7 mouse cellular contexts compared by ENCODE assay signal in genomic region chr1:193174143-193174733, GRCm38 (mm10). TPM values are rescaled to one million over a fixed set of nuclear protein-coding genes. Genes with fewer than 3 reads are reported as not detected.
DNase-seq lines count a peak whose midpoint lies in the region; ATAC-seq lines count a peak whose summit lies in the region.

No protein-coding gene starts in this region.

- DNase-seq in 3T3-L1 (ENCODE audit: low read depth, low spot score): peak; percentile 29
- DNase-seq in 416B (ENCODE audit: low read depth): peak; percentile 34
- no peak for DNase-seq in frontal cortex, postnatal 25 days (ENCODE audit: low spot score in 2 of 2)
- DNase-seq in layer of hippocampus, postnatal 14 days (ENCODE audit: low spot score in 2 of 2): no peak

- no peaks in the 10 kb centered on the region for H3K9me3 ChIP-seq in forebrain, embryonic 16.5 days (ENCODE audit: control insufficient read depth, low read length)
- no peaks in the 10 kb centered on the region for H3K9me3 ChIP-seq in liver, embryonic 12.5 days (replicated peaks)

- no peaks in the 10 kb centered on the region for H3K27me3 ChIP-seq in forebrain, embryonic 16.5 days (replicated peaks; ENCODE audit: control insufficient read depth, insufficient read depth, low read length)
- no peaks in the 10 kb centered on the region for H3K27me3 ChIP-seq in liver, embryonic 12.5 days (replicated peaks)

- peak overlapping the region; percentile 84 for H3K9ac ChIP-seq in forebrain, embryonic 16.5 days (replicated peaks; ENCODE audit: low read depth, low read length)
- peak overlapping the region; percentile 84 for H3K9ac ChIP-seq in liver, embryonic 12.5 days

- peak overlapping the region; percentile 84 for H3K4me2 ChIP-seq in forebrain, embryonic 16.5 days (ENCODE audit: low read length)
- peak overlapping the region; percentile 90 for H3K4me2 ChIP-seq in liver, embryonic 12.5 days

- peaks cover 22% of the 10 kb centered on the region for H3K4me1 ChIP-seq in forebrain, embryonic 16.5 days (replicated peaks; ENCODE audit: control insufficient read depth, insufficient read depth, low read length)
- peaks cover 32% of the 10 kb centered on the region for H3K4me1 ChIP-seq in liver, embryonic 12.5 days

- H3K4me3 ChIP-seq in forebrain, embryonic 16.5 days (replicated peaks; ENCODE audit: low read length): peak overlapping the region; percentile 76
- peak overlapping the region; percentile 79 for H3K4me3 ChIP-seq in liver, embryonic 12.5 days

- ATAC-seq in forebrain, embryonic 16.5 days: no peak
- ATAC-seq in liver, embryonic 12.5 days: no peak
- no peak for ATAC-seq in inflammation-experienced regulatory T-cells, adult 6 months

- H3K36me3 ChIP-seq in forebrain, embryonic 16.5 days (ENCODE audit: control insufficient read depth, insufficient read depth): no peaks in the 10 kb centered on the region
- H3K36me3 ChIP-seq in liver, embryonic 12.5 days: no peaks in the 10 kb centered on the region

- 94% methylated on average over 13 of the region's 13 CpGs for WGBS in forebrain, embryonic 16.5 days
- 72% methylated on average over 13 of the region's 13 CpGs for WGBS in liver, embryonic 12.5 days (ENCODE audit: insufficient replicate concordance)

- H3K27ac ChIP-seq in forebrain, embryonic 16.5 days (ENCODE audit: low read length): no peak overlapping the region
- H3K27ac ChIP-seq in liver, embryonic 12.5 days: peak overlapping the region; percentile 85

RNA-seq across cellular contexts. Expression of gene A130010J15Rik, which starts 6.4 kb away (rescaled TPM):
- polyA plus RNA-seq in forebrain, embryonic 16.5 days (2015; fragmentation: Nextera tagmentation; extraction: Ambion mirVana): 14.2 and 16.1 TPM in 2 replicates
- 6.9 and 7.7 TPM in 2 replicates for polyA plus RNA-seq in liver, embryonic 12.5 days (2016; fragmentation: Nextera tagmentation; extraction: Ambion mirVana)
- total RNA-seq in layer of hippocampus, postnatal 14 days (2021): 1 to 10 TPM; 5.1 to 6.7 TPM
- polyA plus RNA-seq in inflammation-experienced regulatory T-cells, adult 6 months (2017; shearing (Covaris generic)): 10 to 100 TPM in 2 of 3 experiments, 1 to 10 TPM in 1; 8.2 to 16.0 (median 15.3) TPM

RNA-seq across cellular contexts. Expression of gene Irf6, which starts 21.3 kb away (rescaled TPM):
- polyA plus RNA-seq in forebrain, embryonic 16.5 days (2015; fragmentation: Nextera tagmentation; extraction: Ambion mirVana): 0.75 and 1.4 TPM in 2 replicates
- polyA plus RNA-seq in liver, embryonic 12.5 days (2016; fragmentation: Nextera tagmentation; extraction: Ambion mirVana): 2.6 and 2.8 TPM in 2 replicates
- total RNA-seq in layer of hippocampus, postnatal 14 days (2021): under 1 TPM; 0.45 to 0.65 TPM
- 1 to 10 TPM; 3.9 to 6.5 (median 5.1) TPM for polyA plus RNA-seq in inflammation-experienced regulatory T-cells, adult 6 months (2017; shearing (Covaris generic))

RNA-seq across cellular contexts. Expression of gene Traf3ip3, which starts 27.3 kb away (rescaled TPM):
- 0.51 and 1.2 TPM in 2 replicates for polyA plus RNA-seq in forebrain, embryonic 16.5 days (2015; fragmentation: Nextera tagmentation; extraction: Ambion mirVana)
- polyA plus RNA-seq in liver, embryonic 12.5 days (2016; fragmentation: Nextera tagmentation; extraction: Ambion mirVana): 7.0 and 8.6 TPM in 2 replicates
- total RNA-seq in layer of hippocampus, postnatal 14 days (2021): 1 to 10 TPM; 2.1 to 3.6 TPM
- 100 to 1,000 TPM; 208 to 375 (median 335) TPM for polyA plus RNA-seq in inflammation-experienced regulatory T-cells, adult 6 months (2017; shearing (Covaris generic))

RNA-seq across cellular contexts. Expression of gene Lamb3, which starts 33.3 kb away (rescaled TPM):
- 0.32 and 0.58 TPM in 2 replicates for polyA plus RNA-seq in forebrain, embryonic 16.5 days (2015; fragmentation: Nextera tagmentation; extraction: Ambion mirVana)
- polyA plus RNA-seq in liver, embryonic 12.5 days (2016; fragmentation: Nextera tagmentation; extraction: Ambion mirVana): 0.04 and 0.25 TPM in 2 replicates
- total RNA-seq in layer of hippocampus, postnatal 14 days (2021): 1 to 10 TPM in 1 of 2 experiments, under 1 TPM in 1; 0.94 to 1.6 TPM
- 10 to 100 TPM; 16.6 to 23.0 (median 20.6) TPM for polyA plus RNA-seq in inflammation-experienced regulatory T-cells, adult 6 months (2017; shearing (Covaris generic))

RNA-seq across cellular contexts. Expression of gene Diexf, which starts 44.2 kb away (rescaled TPM):
- 11.3 and 13.9 TPM in 2 replicates for polyA plus RNA-seq in forebrain, embryonic 16.5 days (2015; fragmentation: Nextera tagmentation; extraction: Ambion mirVana)
- polyA plus RNA-seq in liver, embryonic 12.5 days (2016; fragmentation: Nextera tagmentation; extraction: Ambion mirVana): 4.4 and 5.4 TPM in 2 replicates
- total RNA-seq in layer of hippocampus, postnatal 14 days (2021): 10 to 100 TPM; 17.4 to 24.1 TPM
- polyA plus RNA-seq in inflammation-experienced regulatory T-cells, adult 6 months (2017; shearing (Covaris generic)): 10 to 100 TPM in 2 of 3 experiments, 1 to 10 TPM in 1; 5.0 to 15.1 (median 10.5) TPM

Comparison
In these comparisons a context has a peak if more than half of its experiments do, and no peak if none do; other contexts are left out.
1. DNase-seq: peak in 3T3-L1 (single experiment) and 416B (single experiment); none in frontal cortex, postnatal 25 days (0 of 2) and layer of hippocampus, postnatal 14 days (0 of 2).
2. RNA of gene Traf3ip3, which starts 27.3 kb away (polyA plus RNA-seq): 208 to 375 TPM in inflammation-experienced regulatory T-cells, adult 6 months; 7.0 to 8.6 TPM in liver, embryonic 12.5 days and 0.51 to 1.2 TPM in forebrain, embryonic 16.5 days; every median in the first group is over 10 times any median in the second.